Comparison of ENCODE assay signal across 8 mouse cellular contexts in genomic region chr3:127948898-127949620, GRCm38 (mm10). TPM values are rescaled to one million over a fixed set of nuclear protein-coding genes. Genes with fewer than 3 reads are reported as not detected.
DNase-seq lines count a peak whose midpoint lies in the region; ATAC-seq and TF ChIP-seq lines count a peak whose summit lies in the region.

No protein-coding gene starts in this region.

- H3K4me3 ChIP-seq in kidney, embryonic 14.5 days (ENCODE audit: low read length) = no peak overlapping the region
- no peak overlapping the region for H3K4me3 ChIP-seq in hindbrain, embryonic 15.5 days
- H3K4me3 ChIP-seq in midbrain, embryonic 13.5 days (replicated peaks) = no peak overlapping the region

- no peak overlapping the region for H3K9ac ChIP-seq in kidney, embryonic 14.5 days (ENCODE audit: low read depth, low read length)
- H3K9ac ChIP-seq in hindbrain, embryonic 15.5 days = no peak overlapping the region
- no peak overlapping the region for H3K9ac ChIP-seq in midbrain, embryonic 13.5 days (replicated peaks)

- 46% methylated on average over 6 of the region's 6 CpGs for WGBS in kidney, embryonic 14.5 days
- WGBS in hindbrain, embryonic 15.5 days = 51% methylated on average over 6 of the region's 6 CpGs
- 49% methylated on average over 6 of the region's 6 CpGs for WGBS in midbrain, embryonic 13.5 days

- ATAC-seq in kidney, embryonic 14.5 days (ENCODE audit: low FRiP score, low TSS enrichment) = no peak
- ATAC-seq in Patski = peak; percentile 51
- peak; percentile 48 for ATAC-seq in hindbrain, embryonic 15.5 days (ENCODE audit: low FRiP score, low read depth)
- peak; percentile 80 for ATAC-seq in midbrain, embryonic 13.5 days

- no peak overlapping the region for H3K4me2 ChIP-seq in kidney, embryonic 14.5 days (replicated peaks; ENCODE audit: low read depth, low read length)
- H3K4me2 ChIP-seq in hindbrain, embryonic 15.5 days = no peak overlapping the region
- H3K4me2 ChIP-seq in midbrain, embryonic 13.5 days (replicated peaks) = no peak overlapping the region

- POLR2A ChIA-PET in Patski (lab: Charles Lee) = interaction anchor here (0.6 kb wide), 1 partner anchor 189 kb away, joined by 7 read pairs; no protein-coding TSS in a partner anchor

- H3K9me3 ChIP-seq in kidney, embryonic 14.5 days (ENCODE audit: control insufficient read depth, low read length) = no peaks in the 10 kb centered on the region
- no peaks in the 10 kb centered on the region for H3K9me3 ChIP-seq in hindbrain, embryonic 15.5 days
- H3K9me3 ChIP-seq in midbrain, embryonic 13.5 days = no peaks in the 10 kb centered on the region

- peak; percentile 24 for DNase-seq in kidney, adult 18-20 months
- peak; percentile 44 for DNase-seq in Patski (ENCODE audit: low read depth, low spot score)
- DNase-seq in embryo, embryonic 11 days = peak; percentile 77
- DNase-seq in left cerebral cortex, postnatal 14 days (ENCODE audit: low spot score in 2 of 2) = peak; percentile 75 to 77
- DNase-seq in yolk sac, embryonic 10.5 days (ENCODE audit: low spot score) = peak; percentile 50

- CTCF ChIA-PET in Patski (lab: Charles Lee) = interaction anchor here (0.7 to 8.5 kb wide), 17 partner anchors 10 to 350 kb away, joined by 3 to 67 read pairs (median 4); no protein-coding TSS in a partner anchor

- H3K27ac ChIP-seq in kidney, embryonic 14.5 days (ENCODE audit: low read depth, low read length) = no peak overlapping the region
- no peak overlapping the region for H3K27ac ChIP-seq in hindbrain, embryonic 15.5 days (replicated peaks)
- no peak overlapping the region for H3K27ac ChIP-seq in midbrain, embryonic 13.5 days

- peak; percentile 79 for TF ChIP-seq CTCF in Patski (IDR thresholded peaks at IDR 0.05)

- no peaks in the 10 kb centered on the region for H3K4me1 ChIP-seq in kidney, embryonic 14.5 days (ENCODE audit: control insufficient read depth, insufficient read depth, low read length)
- no peaks in the 10 kb centered on the region for H3K4me1 ChIP-seq in hindbrain, embryonic 15.5 days (replicated peaks)
- no peaks in the 10 kb centered on the region for H3K4me1 ChIP-seq in midbrain, embryonic 13.5 days (replicated peaks)

- H3K36me3 ChIP-seq in kidney, embryonic 14.5 days (ENCODE audit: control insufficient read depth, insufficient read depth, low read length) = no peaks in the 10 kb centered on the region
- H3K36me3 ChIP-seq in hindbrain, embryonic 15.5 days = no peaks in the 10 kb centered on the region
- no peaks in the 10 kb centered on the region for H3K36me3 ChIP-seq in midbrain, embryonic 13.5 days

- in situ Hi-C loops in Patski (cut with MboI; ENCODE audit: low pct_unique_long_range_greater_than_20kb) = loop anchor here (5.0 to 10.0 kb wide), 3 partner anchors 112 to 327 kb away; partner anchors contain the start of genes Alpk1, Ap1ar and Tifa

- intact Hi-C loops in left cerebral cortex, postnatal 14 days (cut with DNase I) = loop anchor here (1.0 to 10.0 kb wide), 4 partner anchors 96 to 376 kb away; partner anchors contain the start of gene Neurog2

- H3K27me3 ChIP-seq in kidney, embryonic 14.5 days (ENCODE audit: control insufficient read depth, insufficient read depth, low read length) = no peaks in the 10 kb centered on the region
- peaks cover 4% of the 10 kb centered on the region for H3K27me3 ChIP-seq in Patski
- no peaks in the 10 kb centered on the region for H3K27me3 ChIP-seq in hindbrain, embryonic 15.5 days
- peaks cover 15% of the 10 kb centered on the region for H3K27me3 ChIP-seq in midbrain, embryonic 13.5 days

RNA-seq across cellular contexts. Expression of gene Fam241a, which starts 52.9 kb away (rescaled TPM):
- polyA plus RNA-seq in kidney, embryonic 14.5 days (2014; fragmentation: Nextera tagmentation; extraction: Ambion mirVana) = 5.8 and 6.7 TPM in 2 replicates
- polyA plus RNA-seq in Patski (2021) = 15.6 TPM
- 7.0 and 8.7 TPM in 2 replicates for polyA plus RNA-seq in hindbrain, embryonic 15.5 days (2015; fragmentation: Nextera tagmentation; extraction: Ambion mirVana)
- 1 to 10 TPM; 4.2 to 4.8 TPM for total RNA-seq in left cerebral cortex, postnatal 14 days (2021)
- 4.8 and 6.6 TPM in 2 replicates for polyA plus RNA-seq in midbrain, embryonic 13.5 days (2015; fragmentation: Nextera tagmentation; extraction: Ambion mirVana)

Comparison
In these comparisons a context has a peak if more than half of its experiments do, and no peak if none do; other contexts are left out.
1. DNase-seq: peak in every context shown above with its lines; median percentile 77 in embryo, embryonic 11 days; 76 in left cerebral cortex, postnatal 14 days; 50 in yolk sac, embryonic 10.5 days; 44 in Patski; 24 in kidney, adult 18-20 months.